Mouse (Mus musculus): Measurements from ENCODE around the gene Sypl2.
A peak's percentile ranks its signal among the peaks of the same experiment; 100 is the strongest.
"Not testable (repeated sequence)": the region's sequence is repeated elsewhere in the genome, so short reads cannot be mapped to it uniquely, and the experiment has no call there.

Gene Sypl2

DNA sequence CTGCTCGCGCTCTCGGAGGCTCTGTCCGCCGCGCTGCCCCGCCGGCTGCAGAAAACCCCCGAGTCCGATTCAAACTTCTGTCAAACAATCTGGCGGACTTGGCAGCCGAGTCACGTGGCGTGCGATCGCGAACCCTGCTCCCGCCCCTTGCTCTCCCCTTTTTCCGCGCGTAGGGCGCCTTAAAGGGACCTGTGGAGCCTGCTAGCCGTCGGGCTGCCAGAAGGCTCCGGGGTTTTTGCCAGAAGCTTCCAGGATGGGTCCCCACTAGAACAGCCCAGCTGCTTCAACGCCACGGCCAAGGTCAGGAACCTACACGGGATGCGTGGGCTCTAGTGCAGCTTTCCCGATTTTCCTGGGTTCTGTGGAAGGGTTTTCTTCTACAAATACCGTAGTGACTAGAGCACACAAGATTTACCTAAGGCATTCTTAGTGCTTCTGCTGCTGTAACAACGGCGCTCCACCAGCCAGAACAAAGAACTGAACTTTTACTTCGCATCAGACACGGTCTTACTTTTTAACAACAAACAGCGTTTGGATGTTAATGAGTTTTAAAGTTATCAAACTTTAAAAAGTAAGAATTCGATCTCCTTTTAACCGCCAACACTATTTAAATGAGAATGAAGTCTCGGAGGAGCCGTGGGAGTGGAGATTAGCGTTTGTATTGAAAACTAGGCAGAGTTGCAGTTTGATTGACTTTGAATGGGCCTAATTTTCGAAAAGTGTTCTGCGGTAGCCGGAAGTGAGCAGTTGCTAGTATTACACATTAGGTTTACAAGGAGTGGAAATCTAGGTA, at the start of gene Sypl2:
TSS of gene Sypl2 (minus strand) at position 91 of the 793 bp plus-strand sequence.
- no peak for DNase-seq (ENCODE audit: low spot score)

DNA sequence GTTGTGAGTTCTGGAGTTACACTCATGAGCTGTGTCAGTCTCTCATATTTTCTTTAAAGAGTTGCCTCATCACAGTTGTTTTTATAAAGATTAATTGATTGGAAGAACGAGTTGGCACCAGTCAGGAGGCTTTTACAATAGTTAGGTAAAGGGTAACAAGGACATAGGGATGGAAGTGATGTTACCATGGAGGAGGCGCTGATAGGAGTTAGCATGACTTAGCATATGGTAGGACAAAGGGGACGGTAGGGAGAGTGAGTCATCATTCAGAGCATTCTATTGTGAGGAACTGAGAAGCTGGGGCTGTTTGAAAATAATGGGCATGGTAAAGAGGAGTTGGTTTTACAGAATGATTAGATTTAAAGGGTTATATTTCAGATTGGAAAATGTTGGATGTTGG, 32.9 kb upstream of the Sypl2 start:
- DNase-seq (ENCODE audit: low spot score), result no peak

DNA sequence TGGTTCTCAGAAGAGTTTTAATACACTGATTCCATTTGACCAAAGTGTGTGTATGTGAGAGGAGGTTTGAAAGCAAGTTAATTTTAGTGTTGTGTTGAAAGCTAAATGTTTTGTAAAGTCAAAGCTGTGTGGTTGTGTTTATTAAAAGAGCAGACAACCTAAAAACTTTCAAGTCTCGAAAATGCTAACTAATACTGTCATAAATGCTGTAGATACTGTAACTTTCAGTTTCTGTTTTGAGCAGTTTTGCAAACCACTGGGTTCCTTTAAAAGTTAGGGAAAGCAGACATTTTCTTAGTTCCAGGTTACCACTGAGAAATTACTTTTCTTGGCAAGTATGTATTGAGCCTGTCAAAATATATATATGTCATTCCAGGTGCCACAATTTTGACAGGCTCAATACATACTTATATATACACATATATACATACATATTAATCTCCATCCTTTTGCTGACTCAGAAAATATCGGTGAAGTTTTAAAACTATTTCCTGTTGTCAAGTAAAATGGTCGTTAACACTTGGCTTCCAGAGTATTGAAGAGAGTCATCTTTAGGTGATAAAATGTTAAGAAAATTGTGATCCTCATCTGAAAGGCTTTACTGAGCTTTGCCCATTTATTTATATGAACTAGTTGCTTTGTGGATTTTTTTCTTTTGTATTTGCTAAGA, 31.5 kb upstream of the Sypl2 start:
- no peak for DNase-seq (ENCODE audit: low spot score)

DNA sequence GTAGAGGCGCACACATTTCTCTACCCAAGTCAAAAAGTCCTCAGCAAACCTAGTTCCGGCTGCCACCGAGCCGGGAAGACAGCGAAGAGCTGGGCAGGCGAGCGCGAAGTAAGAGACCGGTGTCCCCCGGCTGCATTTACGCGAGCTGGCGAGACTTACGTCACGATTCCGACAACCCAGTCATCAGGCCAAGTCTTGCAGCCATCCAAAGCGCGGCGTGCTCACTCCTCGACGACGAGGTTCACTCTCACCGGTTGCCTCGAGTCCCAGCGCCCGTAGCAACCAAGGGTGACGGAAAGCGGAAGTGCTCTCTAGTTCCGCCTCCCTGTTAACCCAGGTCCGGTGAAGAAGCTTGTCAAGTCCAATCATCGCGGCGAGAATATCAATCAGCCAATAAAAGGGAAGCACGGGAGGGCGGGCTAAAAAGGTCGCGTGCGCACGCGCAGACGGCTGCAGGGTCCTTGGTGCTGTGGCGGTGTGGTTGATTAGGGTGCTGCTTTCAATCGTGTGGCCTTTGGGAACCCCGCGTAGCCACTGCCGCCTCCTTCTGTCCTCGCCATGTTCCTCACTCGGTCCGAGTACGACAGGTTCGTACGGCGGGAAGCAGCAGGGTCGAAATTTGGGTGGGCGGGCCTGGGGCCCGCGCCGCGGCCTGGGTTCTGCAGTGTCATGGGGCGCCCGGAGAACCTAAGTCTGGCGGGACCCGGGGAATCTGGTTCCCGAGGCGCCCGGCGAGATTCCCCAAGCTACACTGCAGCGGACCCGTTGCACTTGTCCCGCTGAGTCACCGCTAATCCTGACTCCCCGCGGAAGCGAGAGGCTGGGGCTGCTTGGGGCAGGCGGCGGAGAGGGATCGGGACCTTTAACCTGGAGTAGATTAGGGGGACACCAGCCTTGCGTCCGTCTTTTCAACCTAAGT, 30.5 kb upstream of the Sypl2 start, which contains the start of gene Psma5:
TSS of gene Psma5 (plus strand) at position 208 of the 919 bp plus-strand sequence.
- DNase-seq (ENCODE audit: low spot score), result peak; percentile 89

DNA sequence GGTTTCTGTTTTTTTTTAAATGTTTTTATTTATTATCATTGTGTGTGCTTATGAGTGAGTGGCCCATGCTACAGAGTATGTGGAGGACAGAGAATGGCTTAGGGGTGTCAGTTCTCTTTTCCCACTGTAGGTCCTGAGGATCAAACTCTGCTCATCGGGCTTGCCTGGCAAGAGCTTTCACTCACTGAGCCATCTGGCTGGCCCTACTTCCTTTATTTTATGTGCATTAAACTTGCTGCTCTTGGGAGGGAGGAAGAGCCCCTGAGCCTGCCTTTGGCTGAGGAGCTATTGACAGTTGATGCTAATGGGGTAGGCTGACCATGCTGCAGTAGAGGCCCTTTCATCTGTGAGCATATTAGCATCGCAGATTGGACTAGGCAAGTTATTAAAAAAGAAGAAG, 20.4 kb upstream of the Sypl2 start:
- DNase-seq (ENCODE audit: low spot score), result no peak

DNA sequence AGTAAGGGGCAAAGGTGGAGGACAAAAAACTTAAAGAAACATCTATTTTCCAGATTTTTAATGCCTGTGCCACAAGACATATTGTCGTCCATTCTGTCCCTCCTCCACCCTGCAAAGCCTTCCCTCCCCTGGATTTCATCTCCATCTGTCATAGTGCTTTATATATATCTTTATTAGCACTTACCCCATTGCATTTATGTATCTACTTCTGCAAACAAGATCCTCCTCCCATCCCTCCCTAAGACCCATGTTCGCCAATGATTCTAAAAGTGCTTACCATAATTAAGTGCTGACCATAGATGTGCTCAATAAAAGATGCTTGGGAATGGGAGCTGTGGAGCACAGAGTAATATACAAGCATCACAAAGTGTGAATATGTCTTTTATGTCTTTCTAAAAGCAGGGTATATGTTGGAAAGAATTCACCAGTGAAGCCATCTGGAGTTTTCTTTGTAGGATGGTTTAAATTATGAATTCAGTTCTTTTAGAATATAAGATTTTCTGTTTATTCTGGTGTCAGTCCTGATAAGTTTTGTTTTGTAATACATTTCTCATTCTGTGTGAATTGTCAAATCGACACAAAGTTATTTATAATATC, 14.9 kb upstream of the Sypl2 start:
- no peak for DNase-seq (ENCODE audit: low spot score)

DNA sequence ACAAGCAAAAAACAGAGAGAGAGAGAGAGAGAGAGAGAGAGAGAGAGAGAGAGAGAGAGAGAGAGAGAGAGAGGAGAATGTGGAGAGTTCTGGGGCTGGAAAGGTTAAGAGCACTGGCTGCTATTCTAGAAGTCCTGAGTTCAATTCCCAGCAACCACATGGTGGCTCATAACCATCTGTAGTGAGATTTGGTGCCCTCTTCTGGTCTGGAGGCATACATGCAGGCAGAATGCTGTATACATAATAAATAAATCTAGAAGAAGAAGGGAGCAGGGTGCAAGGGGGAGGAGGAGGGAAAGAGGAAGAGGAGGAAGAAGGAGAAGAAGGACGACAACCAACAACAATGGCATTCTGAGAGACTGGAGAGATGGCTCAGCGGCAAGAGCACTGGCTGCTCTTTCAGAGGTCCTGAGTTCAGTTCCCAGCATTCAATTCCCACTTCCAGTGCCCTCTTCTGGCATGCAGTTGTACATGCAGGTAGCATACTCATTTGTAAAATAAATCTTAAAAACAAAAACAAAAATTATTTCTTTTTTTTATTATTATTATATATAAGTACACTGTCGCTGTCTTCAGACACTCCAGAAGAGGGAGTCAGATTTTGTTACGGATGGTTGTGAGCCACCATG, 11.1 kb upstream of the Sypl2 start:
- not testable (repeated sequence) for DNase-seq (ENCODE audit: low spot score)

DNA sequence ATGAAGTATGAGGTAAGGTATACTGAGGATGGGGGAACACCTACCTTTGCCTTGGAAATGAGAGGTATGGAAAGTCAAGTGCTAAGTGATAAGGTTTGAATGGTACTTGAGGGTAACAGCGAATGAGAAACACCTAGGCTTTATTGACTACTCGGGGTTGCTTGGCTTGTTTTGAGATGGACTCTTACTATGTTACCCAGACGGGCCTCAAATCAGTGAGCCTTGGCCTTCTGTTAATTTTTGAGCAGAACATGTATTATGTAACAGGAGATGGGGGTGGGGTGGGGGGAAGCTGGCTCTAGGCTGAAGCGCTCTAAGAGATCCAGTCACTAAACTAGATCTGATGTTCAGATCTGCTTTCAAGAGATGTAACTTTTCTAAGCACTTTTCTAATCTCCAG, 5.2 kb upstream of the Sypl2 start:
- no peak for DNase-seq (ENCODE audit: low spot score)

DNA sequence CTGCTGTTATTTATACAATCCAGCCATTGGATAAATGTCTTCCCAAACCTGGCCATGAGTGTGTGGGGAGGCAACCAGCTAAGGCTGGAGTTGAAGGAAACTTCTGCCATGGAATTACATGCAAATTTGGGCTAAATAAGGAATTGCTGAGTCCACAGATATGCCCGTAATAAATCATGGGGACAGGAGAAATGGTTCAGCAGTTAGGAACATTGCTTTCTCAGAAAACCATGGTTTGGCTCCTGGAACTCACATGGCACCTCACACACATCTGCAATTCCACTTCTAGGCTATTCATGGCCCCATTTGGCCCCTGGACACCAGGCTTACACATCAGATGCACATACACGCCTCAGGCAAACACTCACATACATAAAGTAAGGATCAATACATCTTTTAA, 1.1 kb upstream of the Sypl2 start:
- no peak for DNase-seq (ENCODE audit: low spot score)

DNA sequence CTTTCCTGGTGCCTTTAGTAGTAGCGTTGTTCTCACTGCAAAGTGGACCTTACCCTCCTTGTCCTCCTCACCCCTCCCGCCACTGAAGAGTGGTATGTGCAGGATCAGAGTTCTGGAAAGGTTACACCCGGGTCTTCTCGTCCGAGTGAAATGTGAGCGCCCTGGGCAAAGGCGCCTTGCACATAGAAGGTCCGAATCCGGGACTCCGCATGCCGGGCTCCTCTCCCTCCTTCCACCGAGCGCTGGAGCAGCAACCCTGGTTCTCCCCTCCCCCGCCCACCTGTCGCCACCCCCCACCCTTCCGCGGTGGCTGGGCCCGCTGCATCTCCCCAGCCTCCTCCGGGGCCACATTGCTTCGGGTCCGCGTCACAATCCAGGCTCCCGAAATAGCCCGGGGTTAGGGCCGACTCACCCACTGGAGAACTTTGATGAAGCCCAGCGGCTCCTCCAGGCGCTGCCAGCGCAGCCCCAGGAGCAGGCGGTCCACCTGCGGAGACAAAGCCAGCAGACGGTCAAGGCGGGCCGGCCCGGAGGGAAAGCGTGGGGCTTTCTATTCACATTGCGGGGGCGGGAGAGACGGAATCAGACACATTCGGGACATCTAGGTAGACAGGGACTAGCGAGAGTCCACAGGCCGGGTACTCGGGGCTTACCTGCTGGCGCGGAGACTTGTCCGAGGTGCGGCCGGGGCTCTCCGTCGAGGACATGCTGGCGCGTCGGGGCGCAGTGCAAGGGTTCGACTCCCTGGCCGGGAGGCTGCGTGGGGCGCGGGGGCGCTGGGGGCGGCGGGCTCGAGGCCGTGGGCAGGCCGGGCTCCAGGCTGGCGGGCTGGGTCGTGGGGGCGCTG, 514 bp downstream of the Sypl2 start:
- DNase-seq (ENCODE audit: low spot score), result no peak

DNA sequence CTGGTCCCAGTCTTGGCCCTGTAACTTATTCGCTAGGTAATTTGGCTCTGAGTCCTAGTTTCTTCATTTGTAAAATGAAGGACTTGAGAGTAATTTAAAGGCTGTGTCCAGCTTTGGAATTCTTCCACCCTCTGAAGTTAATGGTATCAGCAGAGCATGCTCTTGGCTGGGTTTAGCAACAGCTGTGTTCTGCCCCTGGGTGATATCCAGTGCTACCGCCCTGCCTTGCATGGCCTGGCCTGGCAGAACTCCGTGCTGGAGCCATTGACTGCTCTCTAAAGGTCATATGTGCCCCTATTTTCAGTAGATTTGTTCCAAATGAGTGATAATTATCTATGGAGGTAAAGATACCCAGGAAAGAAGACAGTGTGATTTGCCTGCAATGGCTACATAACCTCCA, 5.8 kb downstream of the Sypl2 start:
- no peak for DNase-seq (ENCODE audit: low spot score)

DNA sequence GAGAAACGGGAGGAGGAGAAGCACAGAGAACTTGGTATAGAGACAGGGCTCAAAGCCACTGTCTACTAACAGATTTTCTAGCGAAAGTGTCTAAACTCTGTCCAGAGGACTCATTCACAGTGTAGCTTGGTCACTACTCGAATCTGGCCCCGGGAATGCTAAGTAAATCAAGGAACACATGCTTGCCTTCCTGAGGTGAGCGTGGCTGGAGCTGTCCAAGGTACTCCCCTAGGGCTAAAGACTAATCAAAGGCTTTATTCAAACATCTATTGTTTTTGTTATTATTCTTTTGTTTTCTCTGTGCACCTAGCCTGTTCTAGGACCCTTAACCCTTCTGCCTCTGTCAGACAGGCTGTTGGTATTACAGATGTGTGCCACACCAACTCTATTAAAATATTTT, 11.7 kb downstream of the Sypl2 start:
- no peak for DNase-seq (ENCODE audit: low spot score)

DNA sequence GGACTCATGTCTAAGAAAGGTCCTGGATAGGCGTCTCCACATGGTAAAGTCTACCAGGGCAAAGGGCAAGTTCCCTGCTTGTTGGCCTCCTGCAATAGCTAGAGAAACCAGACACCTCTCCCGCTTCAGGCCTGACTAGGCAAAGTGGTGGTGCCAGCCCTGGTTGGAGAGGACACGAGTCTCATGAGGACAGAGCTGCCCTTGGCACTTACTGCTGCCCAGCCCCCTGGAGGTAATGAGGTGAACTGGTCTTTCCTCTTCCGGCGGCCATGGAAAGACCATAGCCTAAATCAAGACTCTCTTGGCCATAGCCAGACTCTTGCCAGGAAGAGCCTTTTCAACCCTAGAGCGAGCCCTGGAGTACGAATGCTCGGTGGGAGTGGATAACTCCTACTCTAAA, 14.0 kb downstream of the Sypl2 start:
- DNase-seq (ENCODE audit: low spot score), result no peak

DNA sequence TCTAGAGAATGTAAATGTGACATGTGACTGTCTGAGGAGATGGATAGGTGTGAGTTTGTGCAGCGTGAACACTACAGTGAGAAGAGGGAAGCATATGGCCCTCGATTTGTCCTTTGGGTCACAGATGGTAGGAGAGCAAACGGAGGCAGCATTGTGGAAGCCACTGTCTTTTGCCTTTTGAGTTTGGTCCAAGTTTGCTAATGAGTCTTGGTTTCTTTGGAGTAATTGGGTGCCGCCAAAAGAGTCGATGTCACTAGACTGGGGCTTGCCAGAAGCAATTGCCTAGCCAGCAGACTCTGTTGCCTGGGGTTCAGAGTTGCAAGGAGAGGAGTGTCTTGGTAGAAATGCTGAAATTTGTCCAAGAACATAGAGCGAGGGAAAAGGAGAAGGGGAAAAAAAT, 14.6 kb downstream of the Sypl2 start:
- DNase-seq (ENCODE audit: low spot score), result no peak

DNA sequence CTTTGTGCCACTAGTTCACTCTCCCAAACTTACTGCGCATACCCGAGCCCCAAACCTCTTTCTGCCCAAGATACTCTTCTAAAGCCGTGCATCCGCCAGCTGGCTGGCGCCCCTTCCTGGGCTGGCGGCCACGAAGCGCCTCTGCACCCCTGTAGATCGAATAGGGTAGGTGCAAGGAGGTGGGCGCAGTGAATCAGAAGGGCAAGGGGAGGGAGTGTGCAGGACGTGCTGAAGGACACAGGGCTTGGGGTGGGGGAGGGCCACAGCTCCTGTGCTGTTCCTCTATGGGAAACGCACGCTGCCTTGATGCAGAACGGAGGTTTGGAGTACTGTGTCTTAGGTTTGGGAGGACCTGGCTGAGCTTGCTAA, 15.7 kb downstream of the Sypl2 start, which contains the start of gene Atxn7l2:
TSS of gene Atxn7l2 (minus strand) at position 164 of the 369 bp plus-strand sequence.
- DNase-seq (ENCODE audit: low spot score), result no peak

DNA sequence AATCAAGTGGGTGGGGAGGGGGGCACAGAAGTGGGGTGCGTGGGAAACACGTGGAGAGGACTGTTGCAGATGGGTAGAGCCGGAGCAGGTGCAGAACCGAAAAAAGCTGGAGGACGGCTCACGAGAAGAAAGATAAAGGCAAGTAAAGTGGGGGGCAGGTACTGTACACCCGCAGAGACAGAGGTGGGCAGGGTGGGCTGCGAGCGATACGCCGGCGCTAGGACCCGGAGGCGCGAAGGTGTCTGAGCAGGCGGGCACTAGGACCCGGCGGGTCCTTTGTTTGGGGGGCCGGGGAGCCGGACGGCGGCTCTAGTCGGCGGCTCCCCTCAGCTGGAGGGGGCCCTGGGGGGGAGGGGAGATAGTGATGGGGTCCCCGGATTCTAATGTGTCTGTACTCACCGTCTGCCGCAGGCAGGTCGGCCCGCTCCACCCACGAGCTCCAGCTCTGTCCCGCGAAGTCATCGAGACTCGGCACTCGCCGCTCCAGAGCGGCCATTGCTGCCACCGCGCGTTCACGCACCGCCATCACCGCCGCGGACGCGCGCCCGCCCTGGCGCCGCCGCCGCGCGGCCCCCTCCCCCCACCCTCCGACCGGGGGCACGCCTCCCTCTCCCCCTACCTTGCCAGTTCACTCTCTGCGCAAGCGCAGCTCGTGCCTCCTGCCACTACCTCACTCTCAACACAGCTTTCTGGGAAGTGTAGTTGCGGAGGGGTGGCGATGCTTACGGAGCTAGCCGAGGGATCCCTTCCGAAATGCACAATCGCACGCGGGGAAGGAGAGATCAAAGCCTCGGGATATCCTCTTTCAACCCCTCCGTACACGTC, 16.3 kb downstream of the Sypl2 start:
- peak; percentile 89 for DNase-seq (ENCODE audit: low spot score)

DNA sequence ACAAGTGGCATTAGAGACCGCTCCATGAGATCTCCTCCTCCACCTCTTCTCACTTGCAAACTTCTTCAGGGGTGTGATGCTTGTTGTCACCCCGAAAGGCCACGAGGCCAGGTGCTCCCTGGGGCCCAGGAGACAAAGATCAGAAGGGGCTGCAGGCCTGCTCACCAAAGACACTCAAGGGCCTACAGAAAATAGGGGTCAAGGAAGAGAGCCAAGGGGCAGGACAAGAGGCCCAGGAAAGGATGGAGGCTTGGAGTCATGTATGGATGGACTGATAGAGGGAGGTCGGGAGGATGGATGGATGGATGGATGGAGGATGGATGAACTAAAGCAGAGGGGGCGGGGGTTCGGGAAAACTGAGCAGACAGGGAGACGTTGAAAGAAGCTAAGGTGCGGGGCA, 16.9 kb downstream of the Sypl2 start:
- DNase-seq (ENCODE audit: low spot score), result no peak

DNA sequence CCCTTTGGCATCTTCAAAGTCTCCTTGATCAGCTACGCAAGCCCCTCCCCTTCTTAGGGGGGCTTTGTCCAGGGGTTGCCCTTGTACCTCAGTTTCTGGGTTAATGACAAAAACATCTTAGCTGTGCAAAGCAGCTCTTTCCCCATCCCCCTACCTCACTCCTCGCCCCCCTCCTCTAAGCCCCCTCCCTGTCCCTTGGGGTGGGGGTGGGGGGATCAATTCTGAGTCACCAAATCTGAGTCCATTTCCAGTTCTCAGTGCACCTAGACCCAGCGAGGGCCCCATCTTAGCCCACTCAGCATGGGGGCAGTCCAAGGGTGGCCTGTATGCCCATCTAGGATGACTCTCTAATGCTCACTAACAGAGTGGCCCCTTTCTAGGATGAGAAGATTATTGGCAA, 17.4 kb downstream of the Sypl2 start:
- no peak for DNase-seq (ENCODE audit: low spot score)

DNA sequence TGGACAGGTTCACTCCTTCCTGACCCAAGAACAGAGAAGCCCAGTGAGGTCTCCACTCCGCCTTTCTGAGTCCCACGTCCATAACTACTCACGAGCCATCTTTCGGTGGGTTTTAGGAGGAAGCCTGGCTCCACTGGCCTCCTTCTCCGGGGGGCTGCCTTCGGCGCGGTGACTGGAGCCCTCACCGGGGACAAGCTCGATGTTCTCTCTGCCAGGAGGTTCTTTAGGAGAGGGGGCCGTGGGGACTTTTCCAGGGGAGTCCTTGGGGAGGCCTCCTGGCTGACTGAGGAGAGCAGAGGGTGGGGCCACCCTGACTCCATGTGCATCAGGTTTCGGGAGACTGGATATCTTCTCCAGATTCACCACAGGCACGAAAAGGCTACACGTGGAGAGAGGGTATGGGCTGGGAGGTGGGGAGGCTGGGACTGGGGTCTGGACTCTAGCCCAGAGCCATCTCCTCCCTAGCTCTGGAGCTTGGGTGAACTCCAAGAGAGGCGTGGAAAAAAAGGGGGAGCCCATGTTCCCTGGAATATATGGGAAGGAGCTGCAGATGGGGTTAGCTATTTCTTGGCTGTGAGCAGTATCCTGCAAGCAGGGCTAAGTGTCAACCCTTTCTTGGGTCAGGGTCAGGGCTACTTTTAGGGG, 19.6 kb downstream of the Sypl2 start:
- no peak for DNase-seq (ENCODE audit: low spot score)

Measured in layer of hippocampus, adult 9-10 months (tissue).